Mouse (Mus musculus) stomach, postnatal 0 days (tissue): ENCODE measurements at regions not wholly inside any gene's neighbourhood (a gene's known extent, or its start where the extent isn't known, plus 50 kb on each side); places are given as distances from the start of the nearest gene placed in this dataset.

ENCODE experiments used
- CTCF ChIP-seq: IDR thresholded peaks from 2 replicates; pipeline ENCODE4 v1.5.1; 2016; ENCODE audit warnings: antibody characterized with exemption, low read depth, mild to moderate bottlenecking, moderate library complexity
- EP300 ChIP-seq: optimal IDR thresholded peaks from 2 replicates; pipeline ENCODE3; 2016; ENCODE audit warnings: antibody characterized with exemption

DNA sequence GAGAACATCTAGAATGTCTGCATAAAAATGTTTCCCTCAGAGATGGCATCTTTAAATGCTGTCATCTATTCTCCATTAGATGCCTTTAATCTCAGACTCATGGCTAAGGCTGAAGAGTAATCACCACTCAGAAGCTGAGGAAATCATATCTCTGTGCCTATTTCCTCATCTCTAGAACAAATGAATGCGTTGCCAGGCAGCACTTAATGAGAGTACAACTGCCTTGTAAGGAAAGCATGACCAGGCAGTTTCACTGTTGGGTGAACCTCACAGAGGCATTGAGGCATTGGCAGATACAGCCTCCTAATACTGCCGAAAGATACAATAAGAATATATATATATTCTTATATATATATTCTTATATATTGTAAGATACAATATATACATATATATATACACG lies 137.3 kb downstream of the Samd5 start:
- no peak for TF ChIP-seq CTCF
- no peak for TF ChIP-seq EP300
